Mouse (Mus musculus) forebrain, embryonic 12.5 days (tissue): ENCODE data around the gene Polh. TPM values are rescaled to one million over a fixed set of nuclear protein-coding genes. Genes with fewer than 3 reads are reported as not detected.

Experiments
- ATAC-seq: fragments of 200-750 bp; cut with Nextera tagmentation; 2 replicates; pipeline ENCODE4 v1.8.0; 2017; ENCODE audit warnings: moderate TSS enrichment; ENCODE audit not compliant: low FRiP score
- H3K27ac ChIP-seq: fragments of 300-500 bp; sonication (generic); 2 replicates; pipeline ENCODE4 v1.5.1; 2016; ENCODE audit warnings: mild to moderate bottlenecking
- H3K27me3 ChIP-seq: fragments of 300-500 bp; sonication (generic); 2 replicates; pipeline ENCODE4 v1.6.1; 2016; ENCODE audit warnings: mild to moderate bottlenecking
- H3K36me3 ChIP-seq: fragments of 300-500 bp; sonication (generic); replicated peaks from 2 replicates; pipeline ENCODE4 v1.6.1; 2016; ENCODE audit warnings: mild to moderate bottlenecking
- H3K4me1 ChIP-seq: fragments of 300-500 bp; sonication (generic); 2 replicates; pipeline ENCODE4 v1.6.1; 2016
- H3K4me2 ChIP-seq: fragments of 300-500 bp; sonication (generic); 2 replicates; pipeline ENCODE4 v1.6.1; 2016; ENCODE audit warnings: mild to moderate bottlenecking, moderate library complexity
- H3K4me3 ChIP-seq: fragments of 300-500 bp; sonication (generic); replicated peaks from 2 replicates; pipeline ENCODE4 v1.5.1; 2016; ENCODE audit warnings: mild to moderate bottlenecking
- H3K9ac ChIP-seq: fragments of 300-500 bp; sonication (generic); 2 replicates; pipeline ENCODE4 v1.6.1; 2016; ENCODE audit warnings: mild to moderate bottlenecking
- H3K9me3 ChIP-seq: fragments of 300-500 bp; sonication (generic); 2 replicates; pipeline ENCODE4 v1.6.1; 2016
- WGBS: fragments of 180-500 bp; shearing (Covaris S2); methylation state at CpG from one replicate; pipeline ENCODE4 v1.1.7; 2016; 5-methylcytosine and 5-hydroxymethylcytosine counted together
- polyA plus RNA-seq: library from polyadenylated mRNA; unstranded; fragments of >200 nt; fragmentation: Nextera tagmentation; extraction: Ambion mirVana; gene quantifications from 2 replicates; pipeline ENCODE4 v1.2.1, GENCODE M21; 2016

Polh gene
- polyA plus RNA-seq, 1 experiment from 2014 or later = 11.2 TPM

DNA sequence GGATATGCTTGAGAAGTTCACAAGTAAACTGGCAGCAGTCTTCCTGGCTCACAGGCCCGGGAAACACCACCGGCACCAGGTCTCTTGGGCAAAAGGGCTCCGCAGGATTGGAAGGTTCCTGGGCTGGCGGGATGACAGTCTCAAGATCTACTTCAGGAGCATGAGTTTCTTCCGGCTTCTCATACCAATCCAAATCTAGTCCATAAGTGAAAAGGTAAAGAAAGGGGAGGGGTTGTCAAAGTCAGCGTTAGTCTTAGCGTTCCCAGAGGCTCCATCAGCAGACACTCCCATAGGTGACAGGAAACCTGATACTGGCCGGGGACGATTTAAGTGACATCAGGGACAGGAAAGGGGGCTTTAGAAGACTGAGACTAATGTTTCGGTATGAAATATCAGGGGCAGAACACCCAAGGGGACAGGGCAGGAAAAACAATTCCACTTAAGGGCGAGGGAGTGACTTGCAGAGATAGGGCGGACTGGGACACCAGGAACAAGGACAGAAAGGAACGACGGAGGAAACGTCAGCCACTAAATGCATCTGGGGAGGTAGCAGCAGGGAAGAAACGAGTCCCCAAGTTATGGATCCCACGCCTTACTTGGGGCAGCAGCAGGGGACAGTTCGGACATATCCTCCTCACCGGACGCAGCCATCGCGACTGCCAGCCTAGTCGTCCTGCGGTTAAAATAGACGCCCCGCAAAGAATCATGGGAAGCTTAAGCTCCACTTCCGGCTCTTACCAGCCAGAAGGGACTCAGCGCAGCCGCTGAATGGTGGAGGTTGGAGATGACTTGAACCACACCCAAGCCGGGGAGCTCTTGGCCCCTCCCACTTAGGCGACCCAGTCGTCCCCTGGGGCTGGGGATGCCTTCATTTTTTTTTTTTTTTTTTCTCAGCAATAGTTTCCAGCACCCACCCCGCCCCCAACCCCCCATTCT is 49.3 kb downstream of the Polh start, which contains the start of gene Mad2l1bp:
TSS of gene Mad2l1bp (minus strand) at position 707 of the 936 bp plus-strand sequence.
- H3K27me3 ChIP-seq = no peaks in the 10 kb centered on the region
- H3K9me3 ChIP-seq = no peaks in the 10 kb centered on the region
- peak within 1 kb of the TSS; percentile 82 for H3K9ac ChIP-seq
- peak; percentile 95 for ATAC-seq
- peaks cover 10% of the 10 kb centered on the region for H3K4me1 ChIP-seq
- WGBS = 10% methylated on average over 33 of the region's 33 CpGs
- H3K4me3 ChIP-seq = peak within 1 kb of the TSS; percentile 60
- peaks cover 20% of the 10 kb centered on the region for H3K36me3 ChIP-seq
- H3K4me2 ChIP-seq = peak within 1 kb of the TSS; percentile 92
- peak within 1 kb of the TSS; percentile 36 for H3K27ac ChIP-seq

DNA sequence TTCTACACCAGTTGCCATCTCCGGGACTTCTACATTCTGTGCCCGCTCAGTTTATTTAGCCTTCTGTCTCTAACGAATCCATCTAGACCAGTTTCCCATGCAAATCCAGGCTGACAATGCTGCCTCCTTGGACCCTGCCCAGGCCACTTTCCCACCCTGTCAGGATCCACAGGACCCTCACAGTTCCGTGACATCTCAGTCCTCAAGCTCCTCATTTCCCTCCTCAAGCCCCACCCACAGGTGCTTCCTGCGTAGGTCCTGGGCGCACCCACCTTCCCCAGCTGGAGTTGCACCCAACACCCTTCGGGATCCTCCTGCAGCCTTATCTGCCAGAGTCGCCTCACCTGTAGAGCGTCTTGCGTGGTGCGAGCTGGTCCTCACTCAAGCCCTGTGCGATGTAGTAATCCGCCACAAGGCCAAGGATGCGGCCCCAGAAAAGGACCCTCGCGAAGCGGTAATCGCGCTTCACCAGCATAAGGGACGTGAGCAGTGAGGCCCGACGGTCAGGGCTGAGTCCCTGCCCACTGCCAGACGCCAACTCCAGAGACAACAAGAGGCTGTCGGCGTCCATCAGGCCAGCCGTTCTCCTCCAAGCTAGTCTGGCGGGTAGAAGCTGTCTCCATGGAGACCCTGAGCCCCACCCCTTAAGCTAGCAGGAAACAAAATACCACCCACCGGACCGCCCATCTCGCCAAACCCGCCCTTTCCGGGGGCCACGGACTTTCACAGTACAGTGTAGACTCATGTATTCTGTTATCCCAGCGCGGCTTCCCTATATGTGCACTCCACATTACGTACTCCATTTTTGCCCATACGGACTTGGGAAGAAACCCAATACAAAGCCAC is 58.6 kb downstream of the Polh start, which contains the start of gene Rsph9:
TSS of gene Rsph9 (minus strand) at position 639 of the 846 bp plus-strand sequence.
- ATAC-seq = peak; percentile 90
- H3K4me3 ChIP-seq = peak within 1 kb of the TSS; percentile 48
- peaks cover 35% of the 10 kb centered on the region for H3K36me3 ChIP-seq
- no peaks in the 10 kb centered on the region for H3K9me3 ChIP-seq
- H3K4me1 ChIP-seq = peaks cover 15% of the 10 kb centered on the region
- peak within 1 kb of the TSS; percentile 75 for H3K4me2 ChIP-seq
- no peaks in the 10 kb centered on the region for H3K27me3 ChIP-seq
- peak within 1 kb of the TSS; percentile 55 for H3K9ac ChIP-seq
- peak within 1 kb of the TSS; percentile 21; the same call in 1 of the 2 replicates for H3K27ac ChIP-seq
- WGBS = 6% methylated on average over 37 of the region's 37 CpGs

DNA sequence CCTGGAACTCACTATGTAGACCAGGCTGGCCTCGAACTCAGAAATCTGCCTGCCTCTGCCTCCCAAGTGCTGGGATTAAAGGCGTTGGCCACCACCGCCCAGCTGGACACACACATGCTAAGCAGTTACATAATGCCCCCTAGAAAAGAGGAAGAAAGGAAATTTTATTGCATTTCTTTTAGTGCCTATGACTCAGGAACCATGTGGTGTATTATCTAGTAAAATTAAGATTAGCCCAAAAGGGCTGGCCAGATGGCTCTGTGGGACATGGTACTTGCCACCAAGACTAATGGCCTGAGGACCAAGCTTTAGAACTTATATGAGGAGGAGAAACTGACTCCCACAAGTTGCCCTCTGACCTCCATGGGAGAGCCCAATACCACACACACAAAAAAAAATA is 62.6 kb downstream of the Polh start:
- no peaks in the 10 kb centered on the region; the same call in 1 of the 2 replicates for H3K36me3 ChIP-seq
- peaks cover 15% of the 10 kb centered on the region for H3K4me1 ChIP-seq
- no peak overlapping the region for H3K4me2 ChIP-seq
- H3K27ac ChIP-seq = no peak overlapping the region
- no peak overlapping the region for H3K9ac ChIP-seq
- no peaks in the 10 kb centered on the region for H3K27me3 ChIP-seq
- H3K4me3 ChIP-seq = no peak overlapping the region
- no peak for ATAC-seq
- WGBS = 83% methylated on average over 3 of the region's 3 CpGs
- no peaks in the 10 kb centered on the region for H3K9me3 ChIP-seq

DNA sequence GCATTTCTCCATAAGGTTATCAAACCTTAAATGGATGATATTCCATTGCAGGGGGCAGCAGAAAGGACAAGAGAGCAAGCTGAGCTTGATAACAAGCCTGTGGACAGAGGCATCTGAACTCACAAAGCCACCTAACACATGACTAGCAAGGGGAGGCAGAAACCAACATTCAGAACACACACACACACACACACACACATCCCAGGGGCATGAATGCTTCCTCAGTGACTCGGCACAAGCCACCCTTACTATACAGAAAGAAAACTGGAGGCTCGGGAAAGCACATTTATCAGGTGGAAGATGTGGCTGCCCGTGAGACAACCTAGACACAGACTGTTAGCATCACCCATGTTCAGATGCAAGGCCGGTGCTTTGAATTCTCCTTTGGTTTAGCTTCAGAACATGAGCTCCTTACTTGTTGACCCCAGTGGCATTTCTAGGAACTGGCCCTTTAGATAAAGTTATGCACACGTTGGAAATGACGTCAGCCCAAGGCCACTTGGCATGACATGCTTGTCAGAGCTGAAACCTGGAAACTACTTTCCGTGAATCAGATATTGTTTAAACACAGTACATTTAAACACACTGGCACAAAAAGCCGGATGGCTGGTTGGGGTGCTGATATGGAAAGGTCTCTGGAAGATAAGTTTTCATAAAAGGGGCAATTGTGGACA is 63.7 kb downstream of the Polh start:
- no peaks in the 10 kb centered on the region for H3K27me3 ChIP-seq
- no peak for ATAC-seq
- no peaks in the 10 kb centered on the region; the same call in 1 of the 2 replicates for H3K36me3 ChIP-seq
- no peak overlapping the region for H3K27ac ChIP-seq
- H3K4me1 ChIP-seq = peaks cover 7% of the 10 kb centered on the region
- WGBS = 82% methylated on average over 8 of the region's 8 CpGs
- no peak overlapping the region for H3K4me2 ChIP-seq
- H3K9me3 ChIP-seq = no peaks in the 10 kb centered on the region
- no peak overlapping the region for H3K9ac ChIP-seq
- H3K4me3 ChIP-seq = no peak overlapping the region

DNA sequence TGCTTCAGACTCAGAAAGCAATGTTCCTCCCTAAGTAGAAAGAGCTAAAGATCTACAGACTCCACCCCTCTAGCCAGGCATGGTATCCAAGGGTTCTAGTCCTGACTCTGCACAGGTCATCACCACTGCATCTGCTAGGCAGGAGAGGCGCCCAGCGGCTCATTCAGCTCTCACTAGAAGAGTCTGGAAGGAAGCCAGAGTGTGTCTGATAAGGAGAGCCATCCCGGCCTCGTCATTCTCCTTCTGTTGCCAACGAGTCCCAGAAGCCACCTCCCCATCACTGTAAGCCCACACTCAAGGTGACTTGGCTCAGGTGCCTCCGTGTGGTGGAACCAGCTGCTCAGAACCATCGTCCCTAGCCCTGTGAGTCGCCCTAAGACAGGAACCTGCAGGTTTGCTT is 69.6 kb downstream of the Polh start:
- Histone ChIP-seq H3K4me3 (no peak overlapping the region), H3K4me1 (peaks cover 4% of the 10 kb centered on the region; the same call in 1 of the 2 replicates), H3K27me3 (no peaks in the 10 kb centered on the region; the same call in 1 of the 2 replicates), H3K36me3 (peaks cover 23% of the 10 kb centered on the region), H3K4me2 (no peak overlapping the region), H3K9me3 (no peaks in the 10 kb centered on the region), H3K27ac (no peak overlapping the region), H3K9ac (no peak overlapping the region)
- 75% methylated on average over 8 of the region's 8 CpGs for WGBS
- ATAC-seq = no peak

DNA sequence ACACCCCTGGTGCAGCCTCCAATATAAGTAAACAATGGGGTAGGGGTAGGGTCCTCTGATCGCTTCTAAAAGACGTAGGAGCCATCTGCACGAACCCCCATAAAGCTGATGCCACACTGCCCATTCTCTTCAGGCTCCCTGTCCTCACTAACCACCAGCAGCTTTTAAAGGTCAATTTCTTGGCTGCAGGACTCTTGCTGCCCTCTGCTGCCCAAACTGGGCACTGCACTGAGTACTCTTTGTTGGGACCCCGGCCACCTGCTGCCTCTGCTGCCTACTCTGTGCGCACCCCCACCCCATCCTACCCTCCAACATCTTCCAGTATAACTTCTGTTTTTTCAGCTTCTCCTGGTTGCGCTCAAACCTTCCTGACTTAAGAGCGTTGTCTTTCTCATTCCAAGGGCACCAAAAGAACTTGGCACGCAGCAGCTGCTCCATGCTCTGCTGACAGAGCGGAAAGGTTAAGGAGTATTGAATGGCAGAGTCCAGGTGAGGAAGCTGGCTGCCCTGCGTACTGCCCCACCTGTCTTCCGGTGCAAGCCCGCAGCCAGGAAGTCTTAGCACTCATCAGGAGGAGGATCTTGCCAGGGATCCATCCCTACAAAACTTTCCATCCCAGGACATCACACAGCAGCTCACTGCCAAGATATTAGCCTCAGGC is 70.3 kb downstream of the Polh start:
- peaks cover 4% of the 10 kb centered on the region; the same call in 1 of the 2 replicates for H3K4me1 ChIP-seq
- no peaks in the 10 kb centered on the region for H3K9me3 ChIP-seq
- no peaks in the 10 kb centered on the region; the same call in 1 of the 2 replicates for H3K27me3 ChIP-seq
- H3K4me3 ChIP-seq = no peak overlapping the region
- ATAC-seq = peak; percentile 74
- H3K36me3 ChIP-seq = peaks cover 30% of the 10 kb centered on the region
- 15% methylated on average over 12 of the region's 12 CpGs for WGBS
- H3K4me2 ChIP-seq = no peak overlapping the region
- 0 out of 2 replicates have a peak overlapping the region, but pooled peaks have one; percentile 5 for H3K9ac ChIP-seq
- no peak overlapping the region for H3K27ac ChIP-seq

DNA sequence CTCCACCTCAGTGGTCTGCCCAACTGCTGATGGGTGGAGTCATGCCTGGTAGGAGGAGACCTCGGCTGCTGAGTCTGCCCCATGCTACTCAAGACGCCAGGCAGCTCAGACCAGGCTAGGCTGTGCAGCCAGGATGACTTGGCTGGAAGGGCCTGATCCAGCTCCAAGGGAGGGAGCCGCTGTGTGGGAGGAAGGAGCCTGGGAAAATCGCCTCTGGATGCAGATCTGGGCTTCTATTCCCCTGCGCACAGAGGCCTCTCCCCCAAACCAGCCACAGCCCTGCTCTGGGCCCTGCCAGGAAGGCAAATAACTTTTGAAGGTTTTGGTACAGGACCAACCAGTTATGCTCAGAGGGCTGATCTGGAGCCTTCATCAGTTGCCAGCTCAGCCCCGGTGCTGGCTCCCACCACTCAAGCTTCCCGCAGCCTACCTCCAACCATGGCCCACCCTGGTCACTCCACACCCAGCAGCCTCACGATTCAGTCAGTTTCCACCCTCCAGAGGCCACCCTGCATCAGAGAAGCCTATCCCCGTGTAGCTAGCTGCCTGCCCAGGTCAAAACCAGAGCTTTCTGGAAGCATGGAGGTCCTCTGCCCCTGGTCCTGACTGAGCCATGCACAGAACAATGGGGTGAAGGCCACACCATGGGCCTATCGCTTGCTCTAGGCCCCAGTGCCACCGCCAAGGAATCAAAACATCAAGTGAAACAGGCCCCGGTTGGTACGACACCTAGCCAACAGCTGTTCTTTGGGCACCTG is 72.5 kb downstream of the Polh start:
- no peak for ATAC-seq
- WGBS = 84% methylated on average over 13 of the region's 13 CpGs
- Histone ChIP-seq H3K27me3 (no peaks in the 10 kb centered on the region; the same call in 1 of the 2 replicates), H3K36me3 (peaks cover 53% of the 10 kb centered on the region), H3K9me3 (no peaks in the 10 kb centered on the region), H3K4me1 (peaks cover 4% of the 10 kb centered on the region; the same call in 1 of the 2 replicates), H3K4me2 (no peak overlapping the region), H3K4me3 (no peak overlapping the region), H3K9ac (no peak overlapping the region), H3K27ac (0 out of 2 replicates have a peak overlapping the region, but pooled peaks have one; percentile 5)

DNA sequence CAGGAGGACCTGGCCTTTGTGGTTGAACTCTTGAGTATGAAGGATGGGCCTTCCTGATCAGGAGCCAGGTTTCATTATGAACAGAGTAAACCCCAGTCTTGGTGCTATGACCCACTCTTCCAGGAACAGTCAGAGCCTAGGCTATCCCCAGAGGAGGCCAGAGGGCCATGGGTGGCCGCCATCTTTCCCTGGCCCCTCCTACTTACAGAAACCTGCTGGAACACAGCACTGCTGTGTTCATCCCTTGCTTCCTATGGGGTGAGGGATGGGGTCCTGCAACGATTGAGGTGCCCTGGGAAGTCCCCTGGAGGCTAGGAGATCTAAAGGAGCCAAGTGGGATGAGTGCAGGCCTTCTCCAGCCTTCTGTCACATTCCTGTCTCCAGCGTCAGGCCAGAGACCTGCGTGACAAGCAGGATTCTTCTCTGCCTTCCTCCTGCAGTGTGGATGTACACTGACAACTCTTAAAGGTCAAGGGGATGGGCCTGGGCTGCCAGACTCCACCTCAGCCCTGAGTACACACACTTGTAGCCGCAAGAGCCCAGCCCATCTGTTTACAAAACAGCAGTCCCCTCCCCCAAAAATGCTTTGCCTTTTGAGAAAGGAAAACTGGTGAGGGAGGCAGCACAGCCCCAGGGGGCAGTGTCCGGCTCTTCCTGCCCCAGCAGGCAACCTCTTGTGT is 74.5 kb downstream of the Polh start:
- no peak overlapping the region for H3K4me2 ChIP-seq
- peaks cover 72% of the 10 kb centered on the region for H3K36me3 ChIP-seq
- no peak overlapping the region for H3K4me3 ChIP-seq
- no peaks in the 10 kb centered on the region for H3K9me3 ChIP-seq
- peaks cover 4% of the 10 kb centered on the region; the same call in 1 of the 2 replicates for H3K4me1 ChIP-seq
- no peak overlapping the region for H3K9ac ChIP-seq
- no peak for ATAC-seq
- H3K27me3 ChIP-seq = no peaks in the 10 kb centered on the region; the same call in 1 of the 2 replicates
- no peak overlapping the region for H3K27ac ChIP-seq
- WGBS = 86% methylated on average over 6 of the region's 6 CpGs

DNA sequence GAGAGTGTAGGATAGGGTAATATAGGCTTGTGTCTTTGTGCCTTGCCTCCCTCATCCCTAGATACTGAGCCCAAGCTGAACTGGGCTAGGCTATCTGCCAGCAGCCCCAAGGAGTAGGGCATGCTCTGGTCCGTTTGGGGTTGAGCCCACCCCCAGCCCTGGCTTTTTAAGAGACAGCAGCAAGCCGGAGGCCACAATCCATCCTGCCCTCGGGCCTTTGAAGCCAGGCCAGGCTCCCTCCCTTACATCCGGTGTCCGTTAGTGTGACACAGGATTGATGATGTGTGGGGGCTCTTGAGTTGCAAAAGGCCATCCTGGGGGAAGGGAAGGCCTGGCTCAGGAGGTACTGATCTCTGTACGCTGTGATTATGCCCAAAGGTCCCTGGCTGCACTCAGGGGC is 75.8 kb downstream of the Polh start:
- WGBS = 89% methylated on average over 4 of the region's 6 CpGs
- Histone ChIP-seq H3K9ac (no peak overlapping the region), H3K27ac (no peak overlapping the region), H3K4me2 (no peak overlapping the region), H3K4me1 (no peaks in the 10 kb centered on the region), H3K27me3 (no peaks in the 10 kb centered on the region), H3K9me3 (no peaks in the 10 kb centered on the region), H3K4me3 (no peak overlapping the region), H3K36me3 (peaks cover 85% of the 10 kb centered on the region)
- ATAC-seq = no peak

DNA sequence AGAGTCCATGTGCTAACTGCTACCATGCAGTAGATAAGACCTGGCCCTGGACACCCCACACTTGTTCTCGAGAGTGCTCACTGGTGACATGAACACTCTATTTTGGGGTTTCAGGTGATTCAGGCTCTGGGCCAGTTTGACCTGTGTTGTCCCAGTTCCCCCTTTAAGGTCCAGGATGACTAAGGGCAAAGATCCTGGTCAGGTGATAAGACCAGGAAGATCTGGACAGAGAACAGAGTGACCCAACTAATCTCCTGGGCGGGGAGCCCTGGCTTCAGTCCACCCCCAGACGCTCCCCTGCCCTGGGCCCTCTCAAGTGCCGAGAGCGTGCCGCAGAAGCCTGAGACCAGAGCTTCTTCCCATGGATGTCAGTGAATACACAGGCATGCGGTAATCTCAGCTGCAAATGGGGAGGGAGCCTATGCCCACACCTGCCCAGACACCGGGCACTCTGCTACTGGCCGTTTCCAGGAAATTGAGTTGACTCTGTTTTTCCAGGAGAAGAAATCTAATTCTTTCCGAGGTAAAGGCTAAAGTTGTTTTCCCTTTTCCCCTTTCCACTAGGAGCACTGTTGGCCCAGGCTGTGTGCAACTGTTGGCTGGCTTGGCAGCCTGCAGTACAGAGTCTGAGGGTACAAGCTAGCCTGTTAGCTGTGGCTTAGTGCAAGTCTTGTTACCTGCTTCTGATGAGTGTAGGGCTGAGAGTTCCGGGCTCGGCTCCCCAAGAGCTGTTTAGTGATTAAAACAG is 78.3 kb downstream of the Polh start:
- H3K4me1 ChIP-seq = no peaks in the 10 kb centered on the region
- H3K4me2 ChIP-seq = no peak overlapping the region
- ATAC-seq = no peak
- H3K4me3 ChIP-seq = no peak overlapping the region
- no peak overlapping the region for H3K9ac ChIP-seq
- 95% methylated on average over 12 of the region's 12 CpGs for WGBS
- peaks cover 89% of the 10 kb centered on the region for H3K36me3 ChIP-seq
- H3K27me3 ChIP-seq = no peaks in the 10 kb centered on the region
- no peaks in the 10 kb centered on the region for H3K9me3 ChIP-seq
- no peak overlapping the region for H3K27ac ChIP-seq
